Mouse (Mus musculus): ENCODE measurements around the gene Mga. TPM values are rescaled to one million over a fixed set of nuclear protein-coding genes. Genes with fewer than 3 reads are reported as not detected.

The Mga gene
- total RNA-seq, 2 experiments from 2014 or later = 32.9 to 38.4 TPM

- no peak overlapping the region for H3K4me3 ChIP-seq
- peak overlapping the region; percentile 21 for H3K27ac ChIP-seq
- no peak for DNase-seq
Measured at GRCm38 (mm10) chr2:119993515-119993914, 96.5 kb downstream of the Mga start.

GRCm38 (mm10) chr2:119994839-119995238 is 97.8 kb downstream of the Mga start:
- H3K27ac ChIP-seq = peak overlapping the region; percentile 76
- no peak for DNase-seq
- no peak for TF ChIP-seq CTCF (IDR thresholded peaks at IDR 0.05)
- no peak overlapping the region for H3K4me3 ChIP-seq
- intact Hi-C loops (cut with DNase I) = no loop called here

More at GRCm38 (mm10) chr2:119993515-119993914, 96.5 kb downstream of the Mga start:
- TF ChIP-seq CTCF (IDR thresholded peaks at IDR 0.05) = no peak
- intact Hi-C loops (cut with DNase I) = no loop called here

- DNase-seq = no peak
- intact Hi-C loops (cut with DNase I) = no loop called here
- Histone ChIP-seq H3K27ac (peak overlapping the region; percentile 76), H3K4me3 (no peak overlapping the region)
- no peak for TF ChIP-seq CTCF (IDR thresholded peaks at IDR 0.05)
Measured at GRCm38 (mm10) chr2:119995391-119996281, 98.6 kb downstream of the Mga start.

GRCm38 (mm10) chr2:119997354-119997753 is 100.3 kb downstream of the Mga start:
- intact Hi-C loops (cut with DNase I) = no loop called here
- no peak overlapping the region for H3K4me3 ChIP-seq
- no peak for DNase-seq
- peak overlapping the region; percentile 38 for H3K27ac ChIP-seq
- TF ChIP-seq CTCF (IDR thresholded peaks at IDR 0.05) = no peak

- H3K27ac ChIP-seq = no peak overlapping the region
- no peak overlapping the region for H3K4me3 ChIP-seq
- intact Hi-C loops (cut with DNase I) = loop anchor here (10.0 kb wide), 1 partner anchor 205 kb away; the partner anchor contains the start of gene Tyro3
- no peak for DNase-seq
- TF ChIP-seq CTCF (IDR thresholded peaks at IDR 0.05) = no peak
Measured at GRCm38 (mm10) chr2:119999731-120000130, 102.7 kb downstream of the Mga start.

- intact Hi-C loops (cut with DNase I) = loop anchor here (10.0 kb wide), 1 partner anchor 206 kb away; the partner anchor contains the start of gene Tyro3
- no peak for TF ChIP-seq CTCF (IDR thresholded peaks at IDR 0.05)
- Histone ChIP-seq H3K4me3 (no peak overlapping the region), H3K27ac (no peak overlapping the region)
- no peak for DNase-seq
Measured at GRCm38 (mm10) chr2:120000882-120001584, 104.0 kb downstream of the Mga start.

- no peak for DNase-seq
- no peak for TF ChIP-seq CTCF (IDR thresholded peaks at IDR 0.05)
- H3K27ac ChIP-seq = no peak overlapping the region
- intact Hi-C loops (cut with DNase I) = loop anchor here (10.0 kb wide), 1 partner anchor 207 kb away; the partner anchor contains the start of gene Tyro3
- no peak overlapping the region for H3K4me3 ChIP-seq
Measured at GRCm38 (mm10) chr2:120001956-120002355, 104.9 kb downstream of the Mga start.

- intact Hi-C loops (cut with DNase I) = loop anchor here (10.0 kb wide), 1 partner anchor 209 kb away; the partner anchor contains the start of gene Tyro3
- no peak for TF ChIP-seq CTCF (IDR thresholded peaks at IDR 0.05)
- no peak for DNase-seq
Measured at GRCm38 (mm10) chr2:120003970-120004369, 106.9 kb downstream of the Mga start.

GRCm38 (mm10) chr2:120006696-120007095 is 109.7 kb downstream of the Mga start:
- H3K4me3 ChIP-seq = no peak overlapping the region
- H3K27ac ChIP-seq = peak overlapping the region; percentile 35; the same call in 1 of the 2 replicates
- intact Hi-C loops (cut with DNase I) = loop anchor here (10.0 kb wide), 1 partner anchor 212 kb away; the partner anchor contains the start of gene Tyro3
- TF ChIP-seq CTCF (IDR thresholded peaks at IDR 0.05) = no peak
- DNase-seq = no peak

More at GRCm38 (mm10) chr2:120003970-120004369, 106.9 kb downstream of the Mga start:
- H3K4me3 ChIP-seq = no peak overlapping the region
- no peak overlapping the region for H3K27ac ChIP-seq

GRCm38 (mm10) chr2:120007680-120008210 is 110.7 kb downstream of the Mga start:
- no peak overlapping the region for H3K4me3 ChIP-seq
- TF ChIP-seq CTCF (IDR thresholded peaks at IDR 0.05) = no peak
- H3K27ac ChIP-seq = peak overlapping the region; percentile 48
- intact Hi-C loops (cut with DNase I) = loop anchor here (10.0 kb wide), 1 partner anchor 213 kb away; the partner anchor contains the start of gene Tyro3
- no peak for DNase-seq

- Histone ChIP-seq H3K27ac (peak overlapping the region; percentile 16; the same call in 1 of the 2 replicates), H3K4me3 (no peak overlapping the region)
- intact Hi-C loops (cut with DNase I) = loop anchor here (10.0 kb wide), 1 partner anchor 214 kb away; the partner anchor contains the start of gene Tyro3
- DNase-seq = no peak
- TF ChIP-seq CTCF (IDR thresholded peaks at IDR 0.05) = no peak
Measured at GRCm38 (mm10) chr2:120008672-120009071, 111.6 kb downstream of the Mga start.

Measured in gastrocnemius, adult 2 months (tissue).